Mouse (Mus musculus) B cell, adult 62 days (primary cell): ENCODE results near the gene Serpinb9c. TPM values are rescaled to one million over a fixed set of nuclear protein-coding genes. Genes with fewer than 3 reads are reported as not detected.

Experiments
- total RNA-seq: library from RNA; stranded (reverse); gene quantifications from 4 replicates; pipeline ENCODE4 v1.2.4, GENCODE M21; 2023

The Serpinb9c gene
- not detected in 4 replicates for total RNA-seq

GRCm38 (mm10) chr13:33159642-33160041, at the start of gene Serpinb9c:
TSS of gene Serpinb9c (minus strand) at chr13:33159742.

GRCm38 (mm10) chr13:33192659-33193058, 33.1 kb upstream of the Serpinb9c start, which contains the start of gene Serpinb9d:
TSS of gene Serpinb9d (plus strand) at chr13:33192959.

Other genes starting within 250 kb of the Serpinb9c start
- 10.0 to 13.9 TPM (median 12.4 TPM) in 4 replicates for gene Serpinb6b, start 194.5 kb downstream of the Serpinb9c start, total RNA-seq
- gene Serpinb9, start 156.5 kb downstream of the Serpinb9c start, total RNA-seq, result 2.4 to 3.5 TPM (median 3.2 TPM) in 4 replicates
- gene Serpinb9b, start 132.3 kb downstream of the Serpinb9c start, total RNA-seq, result not detected in 4 replicates
- not detected in 4 replicates for gene Serpinb1b, start 81.2 kb downstream of the Serpinb9c start, total RNA-seq
- gene Serpinb9d, start 33.2 kb upstream of the Serpinb9c start, total RNA-seq, result not detected in 4 replicates
- not detected in 4 replicates for gene Serpinb9e, start 89.9 kb upstream of the Serpinb9c start, total RNA-seq
- gene Serpinb9f, start 164.3 kb upstream of the Serpinb9c start, total RNA-seq, result not detected in 4 replicates
- not detected in 4 replicates for gene Gm11397, start 236.0 kb upstream of the Serpinb9c start, total RNA-seq